Mouse (Mus musculus): Measurements from ENCODE around the gene Clic6. TPM values are rescaled to one million over a fixed set of nuclear protein-coding genes. Genes with fewer than 3 reads are reported as not detected.
A peak's percentile ranks its signal among the peaks of the same experiment; 100 is the strongest.

Gene Clic6
- total RNA-seq (2017): not detected in 3 replicates

- ATAC-seq (replicated peaks; ENCODE audit: insufficient number of reproducible peaks, low FRiP score, low TSS enrichment, poor library complexity, severe bottlenecking): no peak
Observed at GRCm38 (mm10) chr16:92485436-92485835, at the start of gene Clic6. Gene Clic6 (plus strand): TSS chr16:92485736.

- ATAC-seq (replicated peaks; ENCODE audit: insufficient number of reproducible peaks, low FRiP score, low TSS enrichment, poor library complexity, severe bottlenecking): no peak
Observed at GRCm38 (mm10) chr16:92439775-92440174, 45.8 kb upstream of the Clic6 start.

DNA sequence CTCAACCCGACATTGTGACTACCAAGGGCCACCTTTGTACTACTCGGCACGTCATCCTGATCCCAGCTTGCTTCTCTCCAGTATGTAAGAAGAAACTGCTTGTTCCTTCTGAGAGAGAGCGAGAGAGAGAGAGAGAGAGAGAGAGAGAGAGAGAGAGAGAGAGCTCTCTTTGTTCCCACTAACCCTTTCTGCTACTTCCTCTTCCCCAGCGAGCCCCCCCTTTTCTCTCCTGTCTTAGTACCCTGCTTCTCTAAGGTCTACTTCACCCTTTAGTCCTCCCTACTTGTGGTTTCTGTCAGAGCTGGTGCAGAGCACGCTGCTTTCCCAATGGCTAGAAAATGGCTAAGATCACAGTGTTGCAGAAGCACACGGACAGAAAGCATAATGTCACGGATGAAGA, 45.3 kb upstream of the Clic6 start:
- ATAC-seq (replicated peaks; ENCODE audit: insufficient number of reproducible peaks, low FRiP score, low TSS enrichment, poor library complexity, severe bottlenecking): peak; percentile 44

GRCm38 (mm10) chr16:92441203-92441602, 44.3 kb upstream of the Clic6 start:
- ATAC-seq (replicated peaks; ENCODE audit: insufficient number of reproducible peaks, low FRiP score, low TSS enrichment, poor library complexity, severe bottlenecking): no peak

- no peak for ATAC-seq (replicated peaks; ENCODE audit: insufficient number of reproducible peaks, low FRiP score, low TSS enrichment, poor library complexity, severe bottlenecking)
Observed at GRCm38 (mm10) chr16:92442150-92442549, 43.4 kb upstream of the Clic6 start.

DNA sequence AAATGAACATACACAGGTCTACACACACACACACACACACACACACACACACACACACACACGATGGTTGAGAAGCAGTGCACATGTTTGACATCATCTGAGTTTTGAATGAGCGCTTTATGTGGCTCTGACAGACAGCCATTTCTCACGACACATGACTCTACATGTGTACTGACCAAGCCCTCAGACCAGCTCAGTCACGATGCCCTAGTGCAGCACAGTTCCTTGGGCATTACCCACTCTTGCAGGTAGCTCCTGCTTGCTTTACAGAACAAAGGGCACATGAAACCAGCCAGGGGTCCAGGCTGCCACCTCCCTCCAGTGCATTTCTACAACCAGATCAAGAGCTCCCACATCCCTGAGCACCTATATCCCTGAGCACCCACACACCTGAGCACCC, 42.6 kb upstream of the Clic6 start:
- ATAC-seq (replicated peaks; ENCODE audit: insufficient number of reproducible peaks, low FRiP score, low TSS enrichment, poor library complexity, severe bottlenecking): no peak

- no peak for ATAC-seq (replicated peaks; ENCODE audit: insufficient number of reproducible peaks, low FRiP score, low TSS enrichment, poor library complexity, severe bottlenecking)
Observed at GRCm38 (mm10) chr16:92443644-92444113, 41.9 kb upstream of the Clic6 start.

- ATAC-seq (replicated peaks; ENCODE audit: insufficient number of reproducible peaks, low FRiP score, low TSS enrichment, poor library complexity, severe bottlenecking): peak; percentile 44; the same call in 1 of the 2 replicates
Observed at GRCm38 (mm10) chr16:92445377-92445776, 40.2 kb upstream of the Clic6 start.

GRCm38 (mm10) chr16:92449080-92449479, 36.5 kb upstream of the Clic6 start:
- no peak for ATAC-seq (replicated peaks; ENCODE audit: insufficient number of reproducible peaks, low FRiP score, low TSS enrichment, poor library complexity, severe bottlenecking)

- ATAC-seq (replicated peaks; ENCODE audit: insufficient number of reproducible peaks, low FRiP score, low TSS enrichment, poor library complexity, severe bottlenecking): no peak
Observed at GRCm38 (mm10) chr16:92450331-92450730, 35.2 kb upstream of the Clic6 start.

GRCm38 (mm10) chr16:92451516-92452072, 33.9 kb upstream of the Clic6 start:
- no peak for ATAC-seq (replicated peaks; ENCODE audit: insufficient number of reproducible peaks, low FRiP score, low TSS enrichment, poor library complexity, severe bottlenecking)

GRCm38 (mm10) chr16:92452609-92453008, 32.9 kb upstream of the Clic6 start:
- ATAC-seq (replicated peaks; ENCODE audit: insufficient number of reproducible peaks, low FRiP score, low TSS enrichment, poor library complexity, severe bottlenecking): no peak

GRCm38 (mm10) chr16:92454002-92454401, 31.5 kb upstream of the Clic6 start:
- ATAC-seq (replicated peaks; ENCODE audit: insufficient number of reproducible peaks, low FRiP score, low TSS enrichment, poor library complexity, severe bottlenecking): no peak

DNA sequence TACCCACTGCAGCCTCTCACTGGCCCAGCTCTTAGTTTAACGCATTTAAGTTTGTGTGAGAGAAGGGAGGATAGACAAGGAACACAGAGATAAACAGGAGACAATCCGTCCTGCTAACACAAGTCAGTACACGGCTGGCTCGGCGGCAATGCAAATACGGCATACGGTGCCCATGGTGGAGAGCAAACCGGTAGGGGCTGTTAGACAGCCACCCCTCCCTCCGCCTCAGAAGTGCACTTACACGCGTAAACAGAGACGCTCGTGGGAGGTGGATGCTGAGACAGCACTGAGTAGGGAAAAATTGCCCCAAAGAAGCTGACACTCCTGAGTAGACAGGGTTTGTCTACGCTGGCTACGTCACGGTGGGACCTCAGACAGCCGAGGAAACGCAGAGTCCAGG, 31.0 kb upstream of the Clic6 start:
- ATAC-seq (replicated peaks; ENCODE audit: insufficient number of reproducible peaks, low FRiP score, low TSS enrichment, poor library complexity, severe bottlenecking): no peak

DNA sequence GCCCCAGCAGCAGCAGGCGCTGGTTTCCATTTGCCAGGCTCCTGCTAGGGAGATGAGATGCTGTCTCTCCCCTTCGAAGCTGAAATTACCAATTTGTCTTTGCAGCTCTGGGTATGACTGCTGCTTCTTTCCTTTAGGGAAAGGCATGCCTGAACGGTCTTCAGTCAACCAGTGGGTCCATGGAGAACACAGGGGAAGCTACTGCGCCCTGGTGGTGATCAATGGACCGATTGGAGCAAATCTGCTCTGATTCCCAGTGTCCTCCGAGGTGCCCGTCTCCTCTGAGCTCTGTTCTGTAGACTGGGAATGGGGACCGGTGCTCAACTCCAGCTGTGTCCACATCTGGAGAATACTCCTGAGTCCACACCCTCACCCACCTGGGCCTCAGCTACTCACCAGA, 30.0 kb upstream of the Clic6 start:
- no peak for ATAC-seq (replicated peaks; ENCODE audit: insufficient number of reproducible peaks, low FRiP score, low TSS enrichment, poor library complexity, severe bottlenecking)

DNA sequence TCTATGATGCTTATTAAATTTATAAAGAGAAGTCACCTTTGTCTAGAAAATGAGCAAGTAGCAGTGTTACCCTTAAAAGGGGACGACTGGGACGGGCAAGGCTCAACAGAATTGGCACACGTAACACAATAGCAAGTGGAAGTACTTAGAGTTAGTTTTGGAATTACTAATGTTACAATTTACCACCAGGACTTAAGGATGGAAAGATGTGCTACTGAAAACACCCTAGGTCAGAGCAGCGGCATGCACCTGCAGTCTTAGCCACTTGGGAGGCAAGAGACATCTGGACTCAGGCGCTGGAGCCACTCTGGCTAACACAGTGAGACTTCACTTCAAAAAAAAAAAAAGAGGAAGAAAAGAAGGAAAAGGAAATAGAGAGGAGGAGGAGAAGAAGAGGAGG, 29.6 kb upstream of the Clic6 start:
- ATAC-seq (replicated peaks; ENCODE audit: insufficient number of reproducible peaks, low FRiP score, low TSS enrichment, poor library complexity, severe bottlenecking): no peak

- ATAC-seq (replicated peaks; ENCODE audit: insufficient number of reproducible peaks, low FRiP score, low TSS enrichment, poor library complexity, severe bottlenecking): peak; percentile 66; the same call in 1 of the 2 replicates
Observed at GRCm38 (mm10) chr16:92457594-92457993, 27.9 kb upstream of the Clic6 start.

DNA sequence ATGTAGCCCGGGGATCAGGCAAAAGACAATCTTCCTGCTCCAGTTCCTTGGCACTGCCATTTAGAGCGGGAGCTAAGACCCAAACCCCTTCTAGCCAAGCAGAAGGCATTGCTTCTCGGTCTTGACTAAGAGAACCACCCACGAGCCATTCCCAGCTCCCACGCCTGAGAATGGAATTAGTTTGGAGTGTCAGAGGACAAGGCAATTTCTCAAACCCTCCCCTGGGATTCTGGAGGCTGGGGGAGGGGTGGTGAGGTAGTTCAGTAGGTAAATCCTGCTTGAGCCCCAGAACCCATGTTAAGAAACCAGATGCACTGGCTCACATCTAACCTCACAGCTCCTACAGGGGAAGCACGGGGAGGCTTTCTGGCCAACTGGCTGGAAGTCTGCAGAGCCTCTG, 24.1 kb upstream of the Clic6 start:
- ATAC-seq (replicated peaks; ENCODE audit: insufficient number of reproducible peaks, low FRiP score, low TSS enrichment, poor library complexity, severe bottlenecking): no peak

- no peak for ATAC-seq (replicated peaks; ENCODE audit: insufficient number of reproducible peaks, low FRiP score, low TSS enrichment, poor library complexity, severe bottlenecking)
Observed at GRCm38 (mm10) chr16:92464390-92464972, 21.1 kb upstream of the Clic6 start.

DNA sequence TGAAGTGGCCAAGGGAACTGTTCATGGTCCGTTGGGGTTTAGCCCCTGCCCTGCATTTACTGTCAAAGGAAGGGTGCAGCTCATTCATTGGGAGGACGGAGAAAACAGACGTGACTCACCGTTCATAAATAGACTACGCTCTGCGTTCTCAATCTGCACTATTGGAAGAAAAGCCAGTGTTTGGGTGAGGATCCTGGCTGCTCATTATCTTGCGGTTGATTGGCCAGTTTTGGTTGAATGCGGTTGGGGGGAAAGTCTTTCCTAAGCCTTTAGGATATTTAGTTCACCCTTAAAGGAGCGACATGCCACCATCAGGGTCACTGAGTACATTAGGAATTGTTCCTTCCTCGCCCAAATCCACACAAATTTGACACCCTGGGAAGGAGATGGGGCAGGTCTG, 20.3 kb upstream of the Clic6 start:
- ATAC-seq (replicated peaks; ENCODE audit: insufficient number of reproducible peaks, low FRiP score, low TSS enrichment, poor library complexity, severe bottlenecking): no peak

Measured in monocyte, adult 5-6 weeks (primary cell).